12 mouse cellular contexts compared by ENCODE assay signal in genomic region chr19:4515746-4516145, GRCm38 (mm10). TPM values are rescaled to one million over a fixed set of nuclear protein-coding genes. Genes with fewer than 3 reads are reported as not detected.
A peak's percentile ranks its signal among the peaks of the same experiment; 100 is the strongest.
DNase-seq lines count a peak whose midpoint lies in the region; ATAC-seq and TF ChIP-seq lines count a peak whose summit lies in the region.
"Had no signal": no experiment of that assay in that cellular context is flagged by ENCODE, and none has a peak within 500 bp of the region (broad histone marks: within the 10 kb centered on the region; RNA-seq: fewer than 3 reads in every experiment).

No protein-coding gene starts in this region.

- H3K4me1 ChIP-seq in intestine, postnatal 0 days (replicated peaks; ENCODE audit: control insufficient read depth, insufficient read depth, low read length), result no peaks in the 10 kb centered on the region
- peaks cover 10% of the 10 kb centered on the region; the same call in 1 of the 2 replicates for H3K4me1 ChIP-seq in intestine, embryonic 15.5 days (replicated peaks)
- H3K4me1 ChIP-seq in hindbrain, embryonic 14.5 days (replicated peaks; ENCODE audit: control insufficient read depth, insufficient read depth, low read length), result peaks cover 4% of the 10 kb centered on the region; the same call in 1 of the 2 replicates
- peaks cover 16% of the 10 kb centered on the region for H3K4me1 ChIP-seq in liver, embryonic 12.5 days

- 0 out of 2 replicates have a peak, but pooled peaks have one; percentile 36 for ATAC-seq in intestine, postnatal 0 days
- ATAC-seq in intestine, embryonic 15.5 days, result no peak
- ATAC-seq in hindbrain, embryonic 14.5 days (ENCODE audit: low FRiP score), result no peak
- no peak for ATAC-seq in liver, embryonic 12.5 days
- no peak for ATAC-seq in megakaryocyte-erythroid progenitor cell, adult 5-6 weeks (replicated peaks; ENCODE audit: low FRiP score, low TSS enrichment, poor library complexity, severe bottlenecking)
- ATAC-seq: Patski had no signal

- H3K36me3 ChIP-seq in intestine, postnatal 0 days (ENCODE audit: control insufficient read depth, insufficient read depth), result no peaks in the 10 kb centered on the region
- H3K36me3 ChIP-seq in intestine, embryonic 15.5 days, result no peaks in the 10 kb centered on the region
- no peaks in the 10 kb centered on the region for H3K36me3 ChIP-seq in hindbrain, embryonic 14.5 days (replicated peaks; ENCODE audit: control insufficient read depth, insufficient read depth)
- H3K36me3 ChIP-seq in liver, embryonic 12.5 days, result no peaks in the 10 kb centered on the region; the same call in 1 of the 2 replicates

- H3K4me3 ChIP-seq in intestine, postnatal 0 days (ENCODE audit: low read depth, low read length), result no peak overlapping the region
- no peak overlapping the region for H3K4me3 ChIP-seq in intestine, embryonic 15.5 days (replicated peaks)
- no peak overlapping the region for H3K4me3 ChIP-seq in hindbrain, embryonic 14.5 days (replicated peaks; ENCODE audit: low read length)
- H3K4me3 ChIP-seq in liver, embryonic 12.5 days, result no peak overlapping the region

- no peak for TF ChIP-seq CTCF in intestine, postnatal 0 days (IDR thresholded peaks at IDR 0.05; ENCODE audit: low read depth)

- 59% methylated on average over 2 of the region's 2 CpGs for WGBS in intestine, postnatal 0 days
- WGBS in intestine, embryonic 15.5 days, result 43% methylated on average over 2 of the region's 2 CpGs
- 46% methylated on average over 2 of the region's 2 CpGs for WGBS in hindbrain, embryonic 14.5 days
- WGBS in liver, embryonic 12.5 days (ENCODE audit: insufficient replicate concordance), result 48% methylated on average over 2 of the region's 2 CpGs

- H3K27ac ChIP-seq in intestine, postnatal 0 days (ENCODE audit: low read depth, low read length), result no peak overlapping the region
- no peak overlapping the region for H3K27ac ChIP-seq in intestine, embryonic 15.5 days
- H3K27ac ChIP-seq in hindbrain, embryonic 14.5 days, result 0 out of 2 replicates have a peak overlapping the region, but pooled peaks have one; percentile 21
- no peak overlapping the region for H3K27ac ChIP-seq in liver, embryonic 12.5 days

- no peaks in the 10 kb centered on the region for H3K9me3 ChIP-seq in intestine, postnatal 0 days (ENCODE audit: control insufficient read depth)
- no peaks in the 10 kb centered on the region for H3K9me3 ChIP-seq in intestine, embryonic 15.5 days
- H3K9me3 ChIP-seq in hindbrain, embryonic 14.5 days (ENCODE audit: control insufficient read depth, low read length), result no peaks in the 10 kb centered on the region
- no peaks in the 10 kb centered on the region for H3K9me3 ChIP-seq in liver, embryonic 12.5 days (replicated peaks)

- H3K9ac ChIP-seq in intestine, postnatal 0 days (ENCODE audit: low read depth, low read length), result no peak overlapping the region
- H3K9ac ChIP-seq in intestine, embryonic 15.5 days, result no peak overlapping the region
- H3K9ac ChIP-seq in hindbrain, embryonic 14.5 days, result no peak overlapping the region
- H3K9ac ChIP-seq in liver, embryonic 12.5 days, result no peak overlapping the region

- no peak overlapping the region for H3K4me2 ChIP-seq in intestine, postnatal 0 days (replicated peaks; ENCODE audit: low read depth)
- H3K4me2 ChIP-seq in intestine, embryonic 15.5 days (replicated peaks), result no peak overlapping the region
- H3K4me2 ChIP-seq in hindbrain, embryonic 14.5 days (replicated peaks), result no peak overlapping the region
- no peak overlapping the region for H3K4me2 ChIP-seq in liver, embryonic 12.5 days

- H3K27me3 ChIP-seq in intestine, postnatal 0 days (replicated peaks; ENCODE audit: control insufficient read depth, insufficient read depth, low read length), result no peaks in the 10 kb centered on the region; the same call in 1 of the 2 replicates
- H3K27me3 ChIP-seq in intestine, embryonic 15.5 days (replicated peaks), result no peaks in the 10 kb centered on the region; the same call in 1 of the 2 replicates
- 0 out of 2 replicates have a peak, but pooled peaks cover 8% of the 10 kb centered on the region for H3K27me3 ChIP-seq in hindbrain, embryonic 14.5 days (ENCODE audit: control insufficient read depth, insufficient read depth, low read length)
- H3K27me3 ChIP-seq in liver, embryonic 12.5 days (replicated peaks), result peaks cover 24% of the 10 kb centered on the region
- H3K27me3 ChIP-seq: Patski had no signal

- DNase-seq in 3T3-L1 (ENCODE audit: low read depth, low spot score), result peak; percentile 82
- peak; percentile 88 for DNase-seq in NIH3T3 (ENCODE audit: low read depth)
- DNase-seq in hindbrain, embryonic 14.5 days (ENCODE audit: low spot score), result peak; percentile 49
- DNase-seq in frontal cortex, postnatal 36 days (ENCODE audit: low spot score in 2 of 2), result no peak
- DNase-seq: heart, adult 18-20 months; layer of hippocampus, adult 9-11 months; right cerebral cortex, postnatal 4 days had no signal

RNA-seq across cellular contexts. Expression of gene Pcx, which starts 5.5 kb away (rescaled TPM):
- 6.1 and 7.0 TPM in 2 replicates for polyA plus RNA-seq in intestine, postnatal 0 days (2015; fragmentation: Nextera tagmentation; extraction: Ambion mirVana)
- 11.8 and 15.0 TPM in 2 replicates for polyA plus RNA-seq in intestine, embryonic 15.5 days (2015; fragmentation: Nextera tagmentation; extraction: Ambion mirVana)
- 27.5 and 31.3 TPM in 2 replicates for polyA plus RNA-seq in hindbrain, embryonic 14.5 days (2014; fragmentation: Nextera tagmentation; extraction: Ambion mirVana)
- polyA plus RNA-seq in liver, embryonic 12.5 days (2016; fragmentation: Nextera tagmentation; extraction: Ambion mirVana), result 34.3 and 34.8 TPM in 2 replicates
- 4.8 and 11.0 TPM in 2 replicates for total RNA-seq in megakaryocyte-erythroid progenitor cell, adult 5-6 weeks (2014; fragmentation: Nextera tagmentation)
- 2.9 and 3.9 TPM in 2 replicates for total RNA-seq in megakaryocyte-erythroid progenitor cell, adult 5-6 weeks (2017)

RNA-seq across cellular contexts. Expression of gene 2010003K11Rik, which starts 17.4 kb away (rescaled TPM):
- polyA plus RNA-seq in intestine, postnatal 0 days (2015; fragmentation: Nextera tagmentation; extraction: Ambion mirVana), result 156 and 165 TPM in 2 replicates
- 7.6 and 9.7 TPM in 2 replicates for polyA plus RNA-seq in intestine, embryonic 15.5 days (2015; fragmentation: Nextera tagmentation; extraction: Ambion mirVana)
- polyA plus RNA-seq in hindbrain, embryonic 14.5 days (2014; fragmentation: Nextera tagmentation; extraction: Ambion mirVana), result not detected in 2 replicates
- not detected in 2 replicates for polyA plus RNA-seq in liver, embryonic 12.5 days (2016; fragmentation: Nextera tagmentation; extraction: Ambion mirVana)
- not detected in 2 replicates for total RNA-seq in megakaryocyte-erythroid progenitor cell, adult 5-6 weeks (2014; fragmentation: Nextera tagmentation)
- not detected in 2 replicates for total RNA-seq in megakaryocyte-erythroid progenitor cell, adult 5-6 weeks (2017)

RNA-seq across cellular contexts. Expression of gene Syt12, which starts 38.5 kb away (rescaled TPM):
- 0.23 and 0.26 TPM in 2 replicates for polyA plus RNA-seq in intestine, postnatal 0 days (2015; fragmentation: Nextera tagmentation; extraction: Ambion mirVana)
- 0.33 and 0.46 TPM in 2 replicates for polyA plus RNA-seq in intestine, embryonic 15.5 days (2015; fragmentation: Nextera tagmentation; extraction: Ambion mirVana)
- polyA plus RNA-seq in hindbrain, embryonic 14.5 days (2014; fragmentation: Nextera tagmentation; extraction: Ambion mirVana), result 4.1 and 5.9 TPM in 2 replicates
- polyA plus RNA-seq in liver, embryonic 12.5 days (2016; fragmentation: Nextera tagmentation; extraction: Ambion mirVana), result 0.35 and 0.42 TPM in 2 replicates
- total RNA-seq in megakaryocyte-erythroid progenitor cell, adult 5-6 weeks (2014; fragmentation: Nextera tagmentation), result not detected in 2 replicates
- not detected in 2 replicates for total RNA-seq in megakaryocyte-erythroid progenitor cell, adult 5-6 weeks (2017)

Comparison
In these comparisons a context has a peak if more than half of its experiments do, and no peak if none do; other contexts are left out.
1. RNA of gene 2010003K11Rik, which starts 17.4 kb away (polyA plus RNA-seq): 156 to 165 TPM in intestine, postnatal 0 days; 7.6 to 9.7 TPM in intestine, embryonic 15.5 days, not detected in liver, embryonic 12.5 days and not detected in hindbrain, embryonic 14.5 days; every median in the first group is over 10 times any median in the second.
2. DNase-seq: peak in 3T3-L1 (single experiment), NIH3T3 (single experiment) and hindbrain, embryonic 14.5 days (single experiment); none in frontal cortex, postnatal 36 days (0 of 2).